Mouse (Mus musculus): ENCODE measurements around the gene Phf21a. TPM values are rescaled to one million over a fixed set of nuclear protein-coding genes. Genes with fewer than 3 reads are reported as not detected.
"Not testable (repeated sequence)": the region's sequence is repeated elsewhere in the genome, so short reads cannot be mapped to it uniquely, and the experiment has no call there.

Gene Phf21a
- total and polyA plus RNA-seq, 2 experiments from 2014 or later = 31.7 to 41.3 TPM

GRCm38 (mm10) chr2:92143932-92144331 is 51.0 kb downstream of the Phf21a start:
- Histone ChIP-seq H3K27ac (ENCODE audit: low read depth, low read length) (no peak overlapping the region), H3K4me1 (ENCODE audit: insufficient read depth, low read length) (no peaks in the 10 kb centered on the region), H3K36me3 (ENCODE audit: insufficient read depth, low read length) (no peaks in the 10 kb centered on the region), H3K4me2 (ENCODE audit: low read depth, low read length, poor library complexity, severe bottlenecking) (no peak overlapping the region), H3K27me3 (ENCODE audit: insufficient read depth, low read length) (no peaks in the 10 kb centered on the region), H3K9me3 (ENCODE audit: low read length) (no peaks in the 10 kb centered on the region), H3K9ac (replicated peaks; ENCODE audit: low read length, poor library complexity, severe bottlenecking) (no peak overlapping the region), H3K4me3 (ENCODE audit: low read depth, low read length) (no peak overlapping the region)
- ATAC-seq (ENCODE audit: low FRiP score) (no peak), DNase-seq (ENCODE audit: low spot score) (no peak)
- WGBS = 31% methylated on average over 5 of the region's 5 CpGs
- TF ChIP-seq CTCF (IDR thresholded peaks at IDR 0.05) = no peak

DNA sequence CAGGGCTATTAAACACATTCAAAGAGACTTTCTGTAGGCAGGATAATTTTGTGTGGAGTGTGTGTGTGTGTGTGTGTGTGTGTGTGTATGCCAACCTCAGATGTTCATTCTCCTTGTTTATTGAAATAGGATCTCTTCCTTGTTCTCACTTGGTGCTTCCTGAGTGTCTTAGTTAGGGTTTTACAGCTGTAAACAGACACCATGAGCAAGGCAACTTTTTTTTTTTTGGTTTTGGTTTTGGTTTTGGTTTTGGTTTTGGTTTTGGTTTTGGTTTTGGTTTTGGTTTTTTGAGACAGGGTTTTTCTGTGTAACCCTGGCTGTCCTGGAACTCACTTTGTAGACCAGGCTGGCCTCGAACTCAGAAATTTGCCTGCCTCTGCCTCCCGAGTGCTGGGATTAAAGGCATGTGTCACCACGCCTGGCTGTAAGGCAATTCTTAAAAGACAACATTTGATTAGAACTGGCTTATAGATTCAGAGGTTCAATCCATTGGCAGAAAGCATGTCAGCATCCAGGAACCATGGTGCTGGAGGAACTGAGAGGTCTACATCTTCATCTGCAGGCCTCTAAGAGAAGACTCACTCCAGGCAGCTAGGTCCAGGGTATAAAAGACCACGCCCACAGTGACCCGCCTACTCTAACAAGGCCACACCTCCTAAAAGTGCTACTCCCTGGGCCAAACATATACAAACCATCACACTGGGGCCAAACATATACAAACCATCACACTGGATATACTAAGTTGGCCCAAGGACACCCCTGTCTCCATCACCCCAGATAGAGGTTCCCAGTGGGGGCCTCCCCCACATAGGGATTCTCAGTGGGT is 55.2 kb downstream of the Phf21a start:
- H3K4me1 ChIP-seq (ENCODE audit: insufficient read depth, low read length); H3K27me3 ChIP-seq (ENCODE audit: insufficient read depth, low read length); ATAC-seq (ENCODE audit: low FRiP score); DNase-seq (ENCODE audit: low spot score); H3K4me3 ChIP-seq (ENCODE audit: low read depth, low read length); H3K9me3 ChIP-seq (ENCODE audit: low read length); H3K4me2 ChIP-seq (ENCODE audit: low read depth, low read length, poor library complexity, severe bottlenecking); H3K36me3 ChIP-seq (ENCODE audit: insufficient read depth, low read length); H3K27ac ChIP-seq (ENCODE audit: low read depth, low read length); H3K9ac ChIP-seq (replicated peaks; ENCODE audit: low read length, poor library complexity, severe bottlenecking): not testable (repeated sequence)
- 76% methylated on average over 5 of the region's 5 CpGs for WGBS

GRCm38 (mm10) chr2:92164291-92164690 is 71.4 kb downstream of the Phf21a start:
- no peaks in the 10 kb centered on the region for H3K27me3 ChIP-seq (ENCODE audit: insufficient read depth, low read length)
- no peaks in the 10 kb centered on the region for H3K9me3 ChIP-seq (ENCODE audit: low read length)
- DNase-seq (ENCODE audit: low spot score) (no peak), ATAC-seq (ENCODE audit: low FRiP score) (no peak)
- H3K9ac ChIP-seq (replicated peaks; ENCODE audit: low read length, poor library complexity, severe bottlenecking) = no peak overlapping the region
- no peaks in the 10 kb centered on the region for H3K36me3 ChIP-seq (ENCODE audit: insufficient read depth, low read length)
- H3K27ac ChIP-seq (ENCODE audit: low read depth, low read length) = no peak overlapping the region
- no peak overlapping the region for H3K4me3 ChIP-seq (ENCODE audit: low read depth, low read length)
- H3K4me1 ChIP-seq (ENCODE audit: insufficient read depth, low read length) = no peaks in the 10 kb centered on the region
- TF ChIP-seq CTCF (IDR thresholded peaks at IDR 0.05) = no peak
- no peak overlapping the region for H3K4me2 ChIP-seq (ENCODE audit: low read depth, low read length, poor library complexity, severe bottlenecking)
- WGBS = 56% methylated on average over 10 of the region's 10 CpGs

GRCm38 (mm10) chr2:92166950-92167349 is 74.0 kb downstream of the Phf21a start:
- no peaks in the 10 kb centered on the region for H3K27me3 ChIP-seq (ENCODE audit: insufficient read depth, low read length)
- H3K4me3 ChIP-seq (ENCODE audit: low read depth, low read length) = no peak overlapping the region
- ATAC-seq (ENCODE audit: low FRiP score) = no peak
- H3K9me3 ChIP-seq (ENCODE audit: low read length) = no peaks in the 10 kb centered on the region
- no peak for TF ChIP-seq CTCF (IDR thresholded peaks at IDR 0.05)
- no peak overlapping the region for H3K4me2 ChIP-seq (ENCODE audit: low read depth, low read length, poor library complexity, severe bottlenecking)
- H3K36me3 ChIP-seq (ENCODE audit: insufficient read depth, low read length) = no peaks in the 10 kb centered on the region
- DNase-seq (ENCODE audit: low spot score) = no peak
- WGBS = 81% methylated on average over 7 of the region's 7 CpGs
- no peak overlapping the region for H3K9ac ChIP-seq (replicated peaks; ENCODE audit: low read length, poor library complexity, severe bottlenecking)
- no peaks in the 10 kb centered on the region for H3K4me1 ChIP-seq (ENCODE audit: insufficient read depth, low read length)
- H3K27ac ChIP-seq (ENCODE audit: low read depth, low read length) = no peak overlapping the region

- no peak for TF ChIP-seq CTCF (IDR thresholded peaks at IDR 0.05)
- no peaks in the 10 kb centered on the region for H3K9me3 ChIP-seq (ENCODE audit: low read length)
- 68% methylated on average over 8 of the region's 8 CpGs for WGBS
- H3K4me3 ChIP-seq (ENCODE audit: low read depth, low read length) = no peak overlapping the region
- H3K27me3 ChIP-seq (ENCODE audit: insufficient read depth, low read length) = no peaks in the 10 kb centered on the region
- ATAC-seq (ENCODE audit: low FRiP score) = no peak
- no peaks in the 10 kb centered on the region for H3K36me3 ChIP-seq (ENCODE audit: insufficient read depth, low read length)
- H3K9ac ChIP-seq (replicated peaks; ENCODE audit: low read length, poor library complexity, severe bottlenecking) = no peak overlapping the region
- no peak overlapping the region for H3K27ac ChIP-seq (ENCODE audit: low read depth, low read length)
- no peaks in the 10 kb centered on the region for H3K4me1 ChIP-seq (ENCODE audit: insufficient read depth, low read length)
- DNase-seq (ENCODE audit: low spot score) = no peak
- no peak overlapping the region for H3K4me2 ChIP-seq (ENCODE audit: low read depth, low read length, poor library complexity, severe bottlenecking)
Measured at GRCm38 (mm10) chr2:92171046-92171643, 78.2 kb downstream of the Phf21a start.

DNA sequence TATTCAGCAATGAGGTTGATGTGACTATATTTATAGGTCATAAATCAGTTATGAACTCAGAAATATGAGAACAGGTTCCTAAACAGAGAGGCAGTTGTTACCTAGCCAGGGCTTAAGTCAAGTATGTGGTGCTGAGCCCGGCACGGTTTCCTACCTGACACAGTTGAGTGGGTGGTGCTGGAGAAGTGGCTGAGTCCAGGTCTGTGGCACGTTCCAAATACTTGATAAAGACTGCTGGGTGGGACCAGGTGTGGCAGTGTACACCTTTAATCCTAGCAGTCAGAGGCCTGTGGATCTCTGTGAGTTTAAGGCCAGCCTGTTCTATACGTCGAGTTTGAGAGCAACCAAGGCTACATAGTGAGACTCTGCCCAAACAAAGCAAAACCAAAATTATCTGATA is 79.4 kb downstream of the Phf21a start:
- DNase-seq (ENCODE audit: low spot score) (no peak), ATAC-seq (ENCODE audit: low FRiP score) (no peak)
- TF ChIP-seq CTCF (IDR thresholded peaks at IDR 0.05) = no peak
- Histone ChIP-seq H3K36me3 (ENCODE audit: insufficient read depth, low read length) (no peaks in the 10 kb centered on the region), H3K9ac (replicated peaks; ENCODE audit: low read length, poor library complexity, severe bottlenecking) (no peak overlapping the region), H3K9me3 (ENCODE audit: low read length) (no peaks in the 10 kb centered on the region), H3K4me3 (ENCODE audit: low read depth, low read length) (no peak overlapping the region), H3K4me1 (ENCODE audit: insufficient read depth, low read length) (no peaks in the 10 kb centered on the region), H3K27ac (ENCODE audit: low read depth, low read length) (no peak overlapping the region), H3K4me2 (ENCODE audit: low read depth, low read length, poor library complexity, severe bottlenecking) (no peak overlapping the region), H3K27me3 (ENCODE audit: insufficient read depth, low read length) (no peaks in the 10 kb centered on the region)
- 92% methylated on average over 5 of the region's 5 CpGs for WGBS
